Mouse (Mus musculus) kidney, adult 2 months (tissue): ENCODE results near the gene Olfr183.

Experiments
- CTCF ChIP-seq: fragments of 200-500 bp; conservative IDR thresholded peaks from 2 replicates; pipeline ENCODE4 v1.5.1; 2011; ENCODE audit warnings: low read depth, mild to moderate bottlenecking, control low read depth, low read length, moderate library complexity, mixed read lengths; ENCODE audit not compliant: insufficient read depth, insufficient read length
- POLR2A ChIP-seq: fragments of 200-500 bp; IDR thresholded peaks from one replicate; pipeline ENCODE4 v1.6.1; 2011; ENCODE audit warnings: low read depth, low read length, control low read depth

DNA sequence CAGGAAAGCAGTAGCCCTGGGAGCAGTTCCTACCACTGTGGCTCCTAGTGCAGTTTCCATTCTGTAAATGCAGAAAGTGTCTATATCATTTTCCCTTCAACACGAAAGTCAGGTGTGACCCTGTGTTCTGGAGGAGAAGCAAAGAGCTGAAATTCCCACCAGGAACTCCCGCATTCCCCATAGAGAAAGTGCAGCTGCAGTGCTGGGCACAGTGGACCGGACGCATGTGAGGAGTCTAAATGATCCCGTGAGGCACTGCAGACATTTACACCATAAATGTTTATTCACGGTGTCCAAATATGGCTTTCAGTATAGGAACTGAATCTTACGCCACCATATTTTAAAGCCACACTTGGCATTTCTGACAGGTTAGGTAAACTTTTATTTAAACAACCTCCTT lies 44.6 kb downstream of the Olfr183 start, which contains the start of gene Olfr187:
- TF ChIP-seq CTCF, result no peak
- no peak for TF ChIP-seq POLR2A
